Mouse (Mus musculus) liver, postnatal 0 days (tissue): ENCODE measurements around the gene Clstn2. TPM values are rescaled to one million over a fixed set of nuclear protein-coding genes. Genes with fewer than 3 reads are reported as not detected.

ENCODE experiments used
- ATAC-seq: fragments of 200-750 bp; cut with Nextera tagmentation; 2 replicates; pipeline ENCODE4 v1.8.0; 2017; ENCODE audit warnings: mild to moderate bottlenecking, moderate library complexity
- DNase-seq: peaks from one replicate; pipeline ENCODE4 v3.0.0-alpha.2; 2016
- H3K27ac ChIP-seq: fragments of 300-500 bp; sonication (generic); 2 replicates; pipeline ENCODE4 v1.5.1; 2014; ENCODE audit warnings: antibody characterized with exemption, moderate library complexity, mild to moderate bottlenecking, low read depth
- H3K27me3 ChIP-seq: fragments of 300-500 bp; sonication (generic); 2 replicates; pipeline ENCODE4 v1.6.1; 2014; ENCODE audit warnings: low read length, control low read depth, mixed read lengths; ENCODE audit not compliant: insufficient read depth
- H3K36me3 ChIP-seq: fragments of 300-500 bp; sonication (generic); replicated peaks from 2 replicates; pipeline ENCODE4 v1.6.1; 2014; ENCODE audit warnings: mild to moderate bottlenecking, control low read depth, low read length, moderate library complexity, mixed read lengths; ENCODE audit not compliant: insufficient read depth
- H3K4me1 ChIP-seq: fragments of 300-500 bp; sonication (generic); 2 replicates; pipeline ENCODE4 v1.6.1; 2014; ENCODE audit warnings: antibody characterized with exemption, mild to moderate bottlenecking, control low read depth; ENCODE audit not compliant: insufficient read depth
- H3K4me2 ChIP-seq: fragments of 300-500 bp; sonication (generic); 2 replicates; pipeline ENCODE4 v1.6.1; 2014; ENCODE audit warnings: low read depth, mild to moderate bottlenecking, low read length, moderate library complexity, mixed read lengths
- H3K4me3 ChIP-seq: fragments of 300-500 bp; sonication (generic); 2 replicates; pipeline ENCODE4 v1.5.1; 2014; ENCODE audit warnings: low read depth, low read length
- H3K9ac ChIP-seq: fragments of 300-500 bp; sonication (generic); replicated peaks from 2 replicates; pipeline ENCODE4 v1.6.1; 2014; ENCODE audit warnings: mild to moderate bottlenecking, moderate library complexity
- H3K9me3 ChIP-seq: fragments of 300-500 bp; sonication (generic); 2 replicates; pipeline ENCODE4 v1.6.1; 2016; ENCODE audit warnings: mild to moderate bottlenecking, control low read depth, low read length, mixed read lengths
- CTCF ChIP-seq: sonication (generic); IDR thresholded peaks from 2 replicates; pipeline ENCODE4 v1.5.1; 2016; ENCODE audit warnings: antibody characterized with exemption, low read depth
- EP300 ChIP-seq: IDR thresholded peaks from 2 replicates; pipeline ENCODE4 v1.6.1; 2016; ENCODE audit warnings: antibody characterized with exemption, low read depth, mild to moderate bottlenecking
- WGBS: fragments of 180-500 bp; shearing (Covaris S2); extraction: QIAGEN DNeasy Blood & Tissue Kit; methylation state at CpG from one replicate; pipeline ENCODE4 v1.1.7; 2014; ENCODE audit not compliant: insufficient replicate concordance; 5-methylcytosine and 5-hydroxymethylcytosine counted together
- polyA plus RNA-seq: library from polyadenylated mRNA; unstranded; fragments of >200 nt; fragmentation: Nextera tagmentation; extraction: Ambion mirVana; gene quantifications from 2 replicates; pipeline ENCODE4 v1.2.1, GENCODE M21; 2015

Gene Clstn2
- polyA plus RNA-seq, 1 experiment from 2014 or later: 0.12 TPM

DNA sequence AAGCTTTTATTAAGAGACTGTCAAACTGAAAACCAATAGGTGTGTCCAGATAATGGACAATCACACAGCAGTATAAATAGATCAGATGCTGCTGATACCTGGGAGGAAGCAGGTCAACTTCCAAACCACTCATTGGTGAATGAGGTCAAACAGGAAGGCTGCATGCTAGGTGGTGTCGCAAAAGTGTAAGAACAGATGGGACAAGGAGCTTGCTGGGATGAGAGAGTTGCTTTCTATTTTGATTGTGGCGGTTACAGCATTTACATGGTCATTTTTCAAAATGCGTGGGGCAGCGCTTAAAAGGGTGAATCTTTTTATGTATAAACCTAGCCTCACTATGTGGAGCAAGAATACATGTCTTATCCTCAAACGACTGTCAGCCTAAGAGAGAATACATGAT lies 225.9 kb downstream of the Clstn2 start:
- DNase-seq (no peak), ATAC-seq (no peak)
- no peak overlapping the region for H3K9ac ChIP-seq
- no peaks in the 10 kb centered on the region for H3K9me3 ChIP-seq
- no peaks in the 10 kb centered on the region for H3K27me3 ChIP-seq
- no peaks in the 10 kb centered on the region for H3K4me1 ChIP-seq
- 69% methylated on average over 5 of the region's 5 CpGs for WGBS
- no peak overlapping the region for H3K4me2 ChIP-seq
- H3K4me3 ChIP-seq: no peak overlapping the region
- no peak for TF ChIP-seq CTCF
- TF ChIP-seq EP300: no peak
- H3K36me3 ChIP-seq: no peaks in the 10 kb centered on the region
- H3K27ac ChIP-seq: no peak overlapping the region

- Histone ChIP-seq H3K4me1 (no peaks in the 10 kb centered on the region), H3K27ac (no peak overlapping the region), H3K4me2 (no peak overlapping the region), H3K9ac (no peak overlapping the region), H3K9me3 (no peaks in the 10 kb centered on the region), H3K4me3 (no peak overlapping the region), H3K36me3 (no peaks in the 10 kb centered on the region), H3K27me3 (no peaks in the 10 kb centered on the region)
- WGBS: 61% methylated on average over 8 of the region's 8 CpGs
- ATAC-seq (no peak), DNase-seq (no peak)
- TF ChIP-seq CTCF (no peak), EP300 (no peak)
These were observed 239.3 kb downstream of the Clstn2 start for GRCm38 (mm10) chr9:97793661-97794060.

DNA sequence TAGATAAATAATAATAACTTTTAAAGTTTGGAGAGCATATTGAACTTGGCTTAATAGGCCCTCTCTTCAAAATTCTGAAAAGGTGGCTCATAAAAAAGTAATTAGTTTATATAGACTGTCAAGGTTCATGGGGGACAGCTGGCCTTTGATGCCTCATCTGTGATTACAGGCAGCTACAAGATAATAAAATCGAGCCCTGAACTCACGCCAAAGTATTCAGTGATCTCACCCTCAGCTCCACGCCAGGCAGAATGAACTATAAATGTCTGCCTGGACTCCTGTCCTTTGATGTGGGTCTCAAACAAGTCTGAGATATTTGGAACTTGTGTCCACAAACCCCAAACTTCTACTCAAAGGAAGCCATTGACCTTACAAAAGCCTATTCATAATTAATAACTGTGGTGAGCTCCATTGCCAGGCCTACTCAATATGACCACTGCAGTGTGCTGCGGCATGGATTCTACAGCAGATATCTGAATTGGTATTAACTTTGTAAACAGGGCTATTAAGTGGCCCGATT lies 244.8 kb downstream of the Clstn2 start:
- Histone ChIP-seq H3K9me3 (no peaks in the 10 kb centered on the region), H3K4me1 (no peaks in the 10 kb centered on the region), H3K27me3 (no peaks in the 10 kb centered on the region), H3K9ac (no peak overlapping the region), H3K36me3 (no peaks in the 10 kb centered on the region), H3K27ac (no peak overlapping the region), H3K4me3 (no peak overlapping the region), H3K4me2 (no peak overlapping the region)
- 70% methylated on average over 5 of the region's 5 CpGs for WGBS
- DNase-seq (no peak), ATAC-seq (no peak)
- TF ChIP-seq EP300 (no peak), CTCF (no peak)

DNA sequence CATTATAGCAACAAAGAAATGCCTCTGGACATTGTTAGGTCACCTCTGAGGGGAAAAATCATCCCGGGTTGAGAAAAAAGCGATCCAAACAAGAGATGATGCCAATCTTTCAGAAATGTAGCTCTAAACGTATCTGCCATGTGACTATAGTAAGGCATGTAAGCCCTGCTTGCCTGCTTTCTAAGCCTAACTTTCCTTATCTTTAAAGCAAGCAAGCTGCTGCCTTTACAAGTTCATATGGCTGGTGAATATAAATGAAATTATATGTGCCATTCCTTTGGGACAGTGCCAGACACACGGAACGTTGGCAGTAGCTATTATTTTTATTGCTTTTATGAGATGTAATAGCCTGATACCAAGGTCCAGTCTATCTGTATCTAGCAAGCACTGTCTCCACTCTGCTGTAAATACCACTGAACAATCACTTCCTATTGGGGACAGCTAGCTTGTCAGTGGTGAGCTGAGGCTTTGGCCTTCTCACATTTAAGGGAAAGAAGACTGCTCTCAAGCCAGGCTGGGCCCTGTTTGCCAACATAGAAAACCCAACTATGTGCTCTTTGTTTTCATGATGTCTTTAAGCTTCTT lies 252.9 kb downstream of the Clstn2 start:
- no peak for TF ChIP-seq CTCF
- TF ChIP-seq EP300: no peak

DNA sequence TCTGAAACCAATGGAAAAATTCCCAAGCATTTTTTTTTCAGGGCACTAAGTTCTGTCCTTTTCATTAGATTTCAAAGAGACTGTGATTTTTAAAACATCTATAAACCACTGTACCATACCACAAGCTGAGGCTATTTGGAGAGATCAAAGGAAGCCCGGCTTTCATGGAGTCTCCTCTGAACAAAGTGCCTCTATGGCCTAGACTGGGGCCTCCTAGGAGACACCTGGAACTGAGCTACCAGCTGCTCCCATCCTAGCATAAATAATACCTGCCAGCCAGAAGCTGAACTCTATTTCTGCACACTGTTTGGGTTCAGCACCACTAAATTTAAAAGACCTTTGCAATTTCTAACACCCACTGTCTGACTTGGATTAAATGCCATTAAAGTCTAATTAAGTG lies 257.2 kb downstream of the Clstn2 start:
- H3K36me3 ChIP-seq: no peaks in the 10 kb centered on the region
- TF ChIP-seq EP300 (no peak), CTCF (no peak)
- WGBS: 56% methylated on average over 1 of the region's 1 CpGs
- no peak overlapping the region for H3K4me2 ChIP-seq
- no peak overlapping the region for H3K9ac ChIP-seq
- H3K27me3 ChIP-seq: no peaks in the 10 kb centered on the region
- H3K9me3 ChIP-seq: no peaks in the 10 kb centered on the region
- DNase-seq (no peak), ATAC-seq (no peak)
- no peak overlapping the region for H3K27ac ChIP-seq
- H3K4me1 ChIP-seq: no peaks in the 10 kb centered on the region
- no peak overlapping the region for H3K4me3 ChIP-seq

More for the DNA sequence above, 252.9 kb downstream of the Clstn2 start:
- Histone ChIP-seq H3K9ac (no peak overlapping the region), H3K36me3 (no peaks in the 10 kb centered on the region), H3K4me3 (no peak overlapping the region), H3K27ac (no peak overlapping the region), H3K9me3 (no peaks in the 10 kb centered on the region), H3K27me3 (no peaks in the 10 kb centered on the region), H3K4me2 (no peak overlapping the region), H3K4me1 (no peaks in the 10 kb centered on the region)
- no peak for DNase-seq
- no peak for ATAC-seq
- 66% methylated on average over 5 of the region's 5 CpGs for WGBS

GRCm38 (mm10) chr9:97774991-97775390 lies 258.0 kb downstream of the Clstn2 start:
- Histone ChIP-seq H3K27ac (no peak overlapping the region), H3K4me2 (no peak overlapping the region), H3K36me3 (no peaks in the 10 kb centered on the region), H3K9me3 (no peaks in the 10 kb centered on the region), H3K4me1 (no peaks in the 10 kb centered on the region), H3K9ac (no peak overlapping the region), H3K4me3 (no peak overlapping the region), H3K27me3 (no peaks in the 10 kb centered on the region)
- WGBS: 38% methylated on average over 1 of the region's 1 CpGs
- no peak for TF ChIP-seq EP300
- TF ChIP-seq CTCF: no peak
- ATAC-seq (no peak), DNase-seq (no peak)

- WGBS: 68% methylated on average over 3 of the region's 3 CpGs
- Histone ChIP-seq H3K27ac (no peak overlapping the region), H3K4me3 (no peak overlapping the region), H3K4me1 (no peaks in the 10 kb centered on the region), H3K27me3 (no peaks in the 10 kb centered on the region), H3K9ac (no peak overlapping the region), H3K36me3 (no peaks in the 10 kb centered on the region), H3K4me2 (no peak overlapping the region), H3K9me3 (no peaks in the 10 kb centered on the region)
- DNase-seq: no peak
- no peak for ATAC-seq
- no peak for TF ChIP-seq CTCF
- no peak for TF ChIP-seq EP300
These were observed 259.1 kb downstream of the Clstn2 start for GRCm38 (mm10) chr9:97773911-97774310.
